Mouse (Mus musculus) hindbrain, postnatal 0 days (tissue): ENCODE results near the gene Igfn1. TPM values are rescaled to one million over a fixed set of nuclear protein-coding genes. Genes with fewer than 3 reads are reported as not detected.

Experiments
- ATAC-seq: fragments of 200-750 bp; cut with Nextera tagmentation; 2 replicates; pipeline ENCODE4 v1.8.0; 2017; ENCODE audit warnings: mild to moderate bottlenecking, moderate TSS enrichment, moderate library complexity
- DNase-seq: peaks from one replicate; pipeline ENCODE4 v3.0.0-alpha.2; 2015; ENCODE audit warnings: low spot score
- H3K27ac ChIP-seq: fragments of 300-500 bp; sonication (generic); 2 replicates; pipeline ENCODE4 v1.5.1; 2014; ENCODE audit warnings: mild to moderate bottlenecking
- H3K27me3 ChIP-seq: fragments of 300-500 bp; sonication (generic); 2 replicates; pipeline ENCODE4 v1.6.1; 2014; ENCODE audit warnings: low read length, mixed read lengths; ENCODE audit not compliant: insufficient read depth
- H3K36me3 ChIP-seq: fragments of 300-500 bp; sonication (generic); 2 replicates; pipeline ENCODE4 v1.6.1; 2014; ENCODE audit warnings: low read length, mixed read lengths; ENCODE audit not compliant: insufficient read depth
- H3K4me1 ChIP-seq: fragments of 300-500 bp; sonication (generic); 2 replicates; pipeline ENCODE4 v1.6.1; 2014; ENCODE audit warnings: antibody characterized with exemption, low read length, mixed read lengths; ENCODE audit not compliant: insufficient read depth
- H3K4me2 ChIP-seq: fragments of 300-500 bp; sonication (generic); 2 replicates; pipeline ENCODE4 v1.6.1; 2014; ENCODE audit warnings: low read depth, mild to moderate bottlenecking, low read length, moderate library complexity, mixed read lengths
- H3K4me3 ChIP-seq: fragments of 300-500 bp; sonication (generic); 2 replicates; pipeline ENCODE4 v1.5.1; 2014; ENCODE audit warnings: low read length
- H3K9ac ChIP-seq: fragments of 300-500 bp; sonication (generic); replicated peaks from 2 replicates; pipeline ENCODE4 v1.6.1; 2014; ENCODE audit warnings: mild to moderate bottlenecking, low read length, moderate library complexity, mixed read lengths
- H3K9me3 ChIP-seq: fragments of 300-500 bp; sonication (generic); 2 replicates; pipeline ENCODE4 v1.6.1; 2016; ENCODE audit warnings: low read length, mixed read lengths
- CTCF ChIP-seq: IDR thresholded peaks from 2 replicates; pipeline ENCODE4 v1.5.1; 2016; ENCODE audit warnings: antibody characterized with exemption, control low read depth, low read depth
- WGBS: fragments of 180-500 bp; shearing (Covaris S2); extraction: QIAGEN DNeasy Blood & Tissue Kit; methylation state at CpG from one replicate; pipeline ENCODE4 v1.1.7; 2014; 5-methylcytosine and 5-hydroxymethylcytosine counted together
- polyA plus RNA-seq: library from polyadenylated mRNA; unstranded; fragments of >200 nt; fragmentation: Nextera tagmentation; extraction: Ambion mirVana; gene quantifications from 2 replicates; pipeline ENCODE4 v1.2.1, GENCODE M21; 2015
- total RNA-seq: library from RNA; depleted of rRNA; stranded (reverse); fragments of >200 nt; gene quantifications from 2 replicates; pipeline ENCODE4 v1.2.3, GENCODE M21; 2014

Gene Igfn1
- total and polyA plus RNA-seq, 2 experiments from 2014 or later, result 0.04 TPM; not detected in 1

DNA sequence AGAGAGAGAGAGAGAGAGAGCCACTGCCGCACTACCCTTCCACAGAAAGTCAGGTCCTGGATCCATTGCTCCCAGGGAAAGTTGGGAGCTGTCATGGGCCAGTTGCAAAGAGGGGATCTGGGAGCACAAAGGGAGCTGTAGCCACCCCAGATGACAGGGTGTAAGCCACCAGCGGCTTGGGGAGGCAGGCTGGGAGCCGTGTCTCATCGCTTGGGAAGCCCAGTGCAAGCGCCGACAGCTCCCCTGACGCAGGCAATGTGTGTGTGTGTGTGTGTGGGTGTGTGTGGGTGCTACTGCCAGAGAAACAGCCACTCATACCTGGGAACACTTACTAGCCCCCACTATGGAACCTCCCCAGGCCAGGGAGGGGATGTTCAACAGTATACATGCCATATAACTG lies 64.0 kb downstream of the Igfn1 start:
- Histone ChIP-seq H3K4me2 (no peak overlapping the region), H3K9me3 (no peaks in the 10 kb centered on the region), H3K36me3 (no peaks in the 10 kb centered on the region), H3K27ac (no peak overlapping the region), H3K27me3 (no peaks in the 10 kb centered on the region), H3K4me3 (no peak overlapping the region), H3K9ac (no peak overlapping the region), H3K4me1 (no peaks in the 10 kb centered on the region)
- 40% methylated on average over 7 of the region's 7 CpGs for WGBS
- DNase-seq (no peak), ATAC-seq (no peak)
- TF ChIP-seq CTCF, result no peak

DNA sequence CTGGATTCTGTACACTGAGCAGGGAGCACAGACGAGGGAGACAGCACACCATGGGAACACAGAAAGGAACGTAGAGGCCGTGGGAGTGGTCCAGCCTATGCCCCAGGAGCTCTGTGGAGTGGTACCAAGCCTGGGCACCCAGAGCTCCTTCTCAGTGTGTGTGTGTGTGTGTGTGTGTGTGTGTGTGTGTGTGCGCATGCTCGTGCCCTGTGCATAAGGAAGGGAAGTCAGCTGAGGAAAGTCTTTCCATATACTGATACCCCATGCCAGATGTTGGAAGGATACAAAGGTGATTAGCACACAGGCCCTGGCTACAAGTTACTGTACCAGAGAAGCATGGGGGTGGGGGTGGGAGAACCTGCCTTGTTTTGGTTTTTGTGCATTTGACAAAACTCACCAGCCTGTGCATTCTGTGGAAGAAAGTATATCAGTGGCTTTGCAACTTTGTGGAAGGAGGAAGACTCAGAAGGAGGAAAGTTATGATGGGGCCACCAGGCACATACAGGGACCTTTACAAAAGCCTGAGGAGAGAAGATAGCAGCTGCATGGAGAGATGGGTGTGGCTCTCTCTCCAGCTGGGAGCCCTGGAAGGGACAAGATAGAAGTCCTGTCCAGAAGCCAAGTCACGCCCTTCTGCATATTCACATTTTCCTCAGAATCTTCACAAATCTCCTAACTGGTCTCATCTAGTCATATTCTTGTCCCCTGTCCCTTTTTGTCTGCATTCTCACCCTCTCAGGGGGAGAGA lies 64.7 kb downstream of the Igfn1 start:
- H3K9me3 ChIP-seq, result no peaks in the 10 kb centered on the region
- H3K27me3 ChIP-seq, result no peaks in the 10 kb centered on the region
- no peak overlapping the region for H3K9ac ChIP-seq
- no peaks in the 10 kb centered on the region for H3K4me1 ChIP-seq
- no peak overlapping the region for H3K4me3 ChIP-seq
- H3K36me3 ChIP-seq, result no peaks in the 10 kb centered on the region
- no peak overlapping the region for H3K4me2 ChIP-seq
- no peak for ATAC-seq
- DNase-seq, result no peak
- 74% methylated on average over 6 of the region's 6 CpGs for WGBS
- TF ChIP-seq CTCF, result no peak
- H3K27ac ChIP-seq, result no peak overlapping the region

DNA sequence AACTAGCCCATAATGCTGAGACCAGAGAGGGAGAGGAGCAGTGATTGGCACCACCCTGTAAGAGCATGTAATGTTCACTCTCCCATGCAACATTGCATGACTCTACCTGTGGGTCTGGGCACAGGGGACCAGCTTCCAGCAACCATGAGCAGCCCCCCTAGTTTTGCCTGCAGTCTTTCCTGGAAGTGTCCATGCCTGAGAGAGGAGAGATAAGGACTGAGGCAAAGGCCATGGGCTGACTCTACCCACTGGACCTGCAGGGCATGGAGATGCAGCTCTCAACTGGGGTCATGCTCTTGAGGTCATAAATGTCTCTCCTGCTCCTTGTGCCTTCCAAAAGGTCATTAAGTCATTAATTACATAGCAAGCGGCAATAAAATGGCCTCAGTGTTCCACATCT lies 70.1 kb downstream of the Igfn1 start:
- 73% methylated on average over 1 of the region's 1 CpGs for WGBS
- no peaks in the 10 kb centered on the region for H3K4me1 ChIP-seq
- H3K4me2 ChIP-seq, result no peak overlapping the region
- H3K36me3 ChIP-seq, result no peaks in the 10 kb centered on the region
- no peak overlapping the region for H3K9ac ChIP-seq
- H3K27ac ChIP-seq, result no peak overlapping the region
- no peaks in the 10 kb centered on the region for H3K27me3 ChIP-seq
- no peak for TF ChIP-seq CTCF
- no peak for ATAC-seq
- no peak for DNase-seq
- H3K4me3 ChIP-seq, result no peak overlapping the region
- no peaks in the 10 kb centered on the region for H3K9me3 ChIP-seq

DNA sequence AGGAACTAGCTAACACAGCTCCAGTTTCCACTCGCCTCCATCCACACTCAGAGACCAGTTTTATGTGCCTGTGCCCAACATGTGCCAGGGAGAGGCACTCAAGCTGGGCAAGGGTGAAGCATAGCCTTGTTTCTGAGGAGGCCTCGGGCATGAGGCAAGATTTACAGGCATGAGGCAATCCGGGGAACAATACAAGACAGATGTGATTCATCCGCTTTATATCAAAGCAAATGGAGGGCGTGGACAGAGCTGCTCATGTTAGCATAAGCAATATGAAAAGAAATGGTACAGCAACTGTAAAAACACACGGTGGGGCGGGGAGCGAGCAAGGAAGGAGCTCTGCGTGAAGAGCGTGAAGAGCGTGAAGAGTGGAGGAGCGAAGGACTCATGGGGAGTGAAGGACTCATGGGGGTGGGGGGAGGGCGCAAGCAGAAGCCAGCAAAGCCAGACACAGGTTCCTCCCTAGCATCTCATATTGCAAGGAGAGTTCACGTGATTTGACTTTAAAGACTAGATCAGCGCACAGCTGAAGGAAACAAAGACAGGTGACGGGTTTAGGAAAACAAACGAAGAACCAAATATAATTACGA lies 72.3 kb downstream of the Igfn1 start:
- Histone ChIP-seq H3K4me3 (no peak overlapping the region), H3K36me3 (no peaks in the 10 kb centered on the region), H3K9ac (no peak overlapping the region), H3K9me3 (no peaks in the 10 kb centered on the region), H3K4me2 (no peak overlapping the region), H3K27ac (no peak overlapping the region), H3K4me1 (no peaks in the 10 kb centered on the region), H3K27me3 (no peaks in the 10 kb centered on the region)
- no peak for ATAC-seq
- no peak for DNase-seq
- no peak for TF ChIP-seq CTCF
- 78% methylated on average over 18 of the region's 18 CpGs for WGBS

DNA sequence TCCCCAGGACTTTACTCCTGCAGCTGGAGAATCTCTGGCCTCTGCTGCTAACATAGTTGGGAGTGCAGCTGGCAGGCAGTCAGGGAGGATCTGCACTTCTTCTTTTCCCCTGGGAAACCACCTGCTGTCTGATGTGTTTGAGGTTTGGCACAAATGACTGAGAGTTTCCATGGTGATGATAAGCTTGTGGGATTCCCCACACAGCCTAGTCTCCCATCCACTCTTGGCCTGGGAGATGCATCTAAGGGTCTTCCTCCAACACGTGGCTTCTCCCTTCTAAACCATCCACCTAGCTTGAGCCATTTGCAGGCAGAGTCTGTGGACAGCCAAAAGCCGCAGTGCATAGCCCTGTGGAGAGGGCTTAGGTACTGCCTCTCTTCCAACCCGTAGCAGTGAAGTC lies 76.3 kb downstream of the Igfn1 start:
- no peaks in the 10 kb centered on the region for H3K36me3 ChIP-seq
- H3K9ac ChIP-seq, result no peak overlapping the region
- H3K4me2 ChIP-seq, result no peak overlapping the region
- H3K9me3 ChIP-seq, result no peaks in the 10 kb centered on the region
- 43% methylated on average over 3 of the region's 3 CpGs for WGBS
- no peak for TF ChIP-seq CTCF
- no peaks in the 10 kb centered on the region for H3K4me1 ChIP-seq
- no peaks in the 10 kb centered on the region for H3K27me3 ChIP-seq
- H3K4me3 ChIP-seq, result no peak overlapping the region
- no peak overlapping the region for H3K27ac ChIP-seq
- peak; percentile 39 for DNase-seq
- ATAC-seq, result peak; percentile 21; the same call in 1 of the 2 replicates

DNA sequence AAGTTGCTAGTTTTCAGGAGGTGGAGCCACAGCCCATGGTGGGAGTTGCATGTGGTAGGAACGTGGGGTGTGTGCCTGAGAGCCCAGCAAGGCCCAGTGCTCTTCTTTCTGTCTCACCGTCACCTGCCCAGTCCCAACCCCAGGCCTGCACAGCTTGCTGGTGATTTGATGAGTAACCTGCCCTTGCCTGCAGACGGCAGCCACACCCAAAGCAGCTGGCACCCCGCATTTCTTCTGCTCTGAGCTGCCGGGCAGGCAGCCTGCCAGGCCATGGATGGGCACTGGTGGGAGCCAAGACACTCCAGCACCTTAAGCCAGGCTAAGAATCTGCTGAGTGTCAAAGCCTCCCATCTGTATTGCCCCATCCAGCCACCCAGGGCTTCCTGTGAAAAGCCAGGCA lies 80.3 kb downstream of the Igfn1 start:
- no peaks in the 10 kb centered on the region for H3K36me3 ChIP-seq
- no peak for TF ChIP-seq CTCF
- DNase-seq, result no peak

DNA sequence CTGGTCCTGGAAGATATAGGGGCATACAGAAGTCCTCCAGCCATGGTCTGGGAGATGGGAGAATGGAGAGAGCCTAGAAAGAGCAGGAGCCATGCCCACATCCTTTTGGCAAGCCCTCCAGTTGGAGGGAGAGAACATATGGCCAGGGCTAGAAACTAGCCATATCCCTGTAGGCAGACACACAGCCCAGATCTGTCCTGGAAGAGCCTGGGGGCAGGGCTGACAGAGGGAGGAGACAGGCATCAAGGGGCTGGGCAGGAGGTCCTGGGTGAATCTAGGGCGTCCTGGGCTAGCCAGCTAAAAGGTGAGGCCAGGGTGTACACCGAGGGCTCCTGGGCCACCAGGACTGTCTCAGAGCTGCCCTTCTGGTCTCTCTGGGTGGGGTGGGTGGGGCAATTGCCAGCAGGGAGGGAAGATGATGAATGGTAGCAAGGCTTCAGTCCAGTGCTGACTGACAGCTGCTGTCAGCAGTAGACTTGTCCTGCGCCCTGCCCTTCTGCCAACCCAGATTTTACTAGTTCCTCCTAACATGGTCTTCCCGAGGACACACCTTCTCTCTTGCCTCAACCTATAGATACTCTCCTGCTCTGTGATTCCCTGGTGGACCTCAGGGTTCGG lies 81.7 kb downstream of the Igfn1 start:
- H3K9me3 ChIP-seq, result no peaks in the 10 kb centered on the region
- H3K4me3 ChIP-seq, result no peak overlapping the region
- no peak overlapping the region for H3K9ac ChIP-seq
- H3K36me3 ChIP-seq, result no peaks in the 10 kb centered on the region
- no peak overlapping the region for H3K4me2 ChIP-seq
- peaks cover 11% of the 10 kb centered on the region for H3K27me3 ChIP-seq
- no peak overlapping the region for H3K27ac ChIP-seq
- DNase-seq (no peak), ATAC-seq (no peak)
- 81% methylated on average over 5 of the region's 5 CpGs for WGBS
- H3K4me1 ChIP-seq, result no peaks in the 10 kb centered on the region
- no peak for TF ChIP-seq CTCF

More for the DNA sequence above, 80.3 kb downstream of the Igfn1 start:
- WGBS, result 53% methylated on average over 5 of the region's 5 CpGs
- no peaks in the 10 kb centered on the region for H3K4me1 ChIP-seq
- no peak for ATAC-seq
- no peak overlapping the region for H3K4me3 ChIP-seq
- no peaks in the 10 kb centered on the region for H3K9me3 ChIP-seq
- H3K4me2 ChIP-seq, result no peak overlapping the region
- H3K9ac ChIP-seq, result no peak overlapping the region
- no peak overlapping the region for H3K27ac ChIP-seq
- no peaks in the 10 kb centered on the region for H3K27me3 ChIP-seq
